Mouse (Mus musculus) thymus, postnatal 4 days (tissue): ENCODE data around the gene Trmt5.

Experiments
- DNase-seq: peaks from one replicate; pipeline ENCODE4 v3.0.0; 2021

Gene Trmt5

GRCm38 (mm10) chr12:73286287-73287092, at the start of gene Trmt5, which contains the start of gene Slc38a6:
Gene Trmt5 (minus strand): TSS chr12:73286710.
Gene Slc38a6 (plus strand): TSS chr12:73286779.
- peak; percentile 90 for DNase-seq

GRCm38 (mm10) chr12:73334051-73334551, 47.6 kb upstream of the Trmt5 start:
- peak; percentile 73 for DNase-seq

GRCm38 (mm10) chr12:73332701-73333100, 46.2 kb upstream of the Trmt5 start:
- DNase-seq: no peak

GRCm38 (mm10) chr12:73330236-73330635, 43.7 kb upstream of the Trmt5 start:
- no peak for DNase-seq

GRCm38 (mm10) chr12:73328448-73329167, 42.1 kb upstream of the Trmt5 start:
- DNase-seq: no peak

- no peak for DNase-seq
Measured at GRCm38 (mm10) chr12:73327381-73327780, 40.9 kb upstream of the Trmt5 start.

GRCm38 (mm10) chr12:73325617-73326016, 39.1 kb upstream of the Trmt5 start:
- DNase-seq: peak; percentile 57

GRCm38 (mm10) chr12:73325181-73325580, 38.7 kb upstream of the Trmt5 start:
- DNase-seq: no peak

- no peak for DNase-seq
Measured at GRCm38 (mm10) chr12:73324742-73325141, 38.2 kb upstream of the Trmt5 start.

GRCm38 (mm10) chr12:73324180-73324586, 37.7 kb upstream of the Trmt5 start:
- DNase-seq: no peak

- no peak for DNase-seq
Measured at GRCm38 (mm10) chr12:73317706-73318686, 31.5 kb upstream of the Trmt5 start.

GRCm38 (mm10) chr12:73308711-73309110, 22.2 kb upstream of the Trmt5 start:
- no peak for DNase-seq

GRCm38 (mm10) chr12:73307750-73308149, 21.2 kb upstream of the Trmt5 start:
- no peak for DNase-seq

- no peak for DNase-seq
Measured at GRCm38 (mm10) chr12:73304636-73305035, 18.1 kb upstream of the Trmt5 start.

- DNase-seq: no peak
Measured at GRCm38 (mm10) chr12:73300531-73300930, 14.0 kb upstream of the Trmt5 start.

GRCm38 (mm10) chr12:73298621-73299020, 12.1 kb upstream of the Trmt5 start:
- no peak for DNase-seq

- no peak for DNase-seq
Measured at GRCm38 (mm10) chr12:73295505-73296140, 9.1 kb upstream of the Trmt5 start.

GRCm38 (mm10) chr12:73294884-73295283, 8.4 kb upstream of the Trmt5 start:
- DNase-seq: no peak

GRCm38 (mm10) chr12:73288626-73289025, 2.1 kb upstream of the Trmt5 start:
- DNase-seq: no peak

- no peak for DNase-seq
Measured at GRCm38 (mm10) chr12:73287609-73288008, 1.1 kb upstream of the Trmt5 start.

GRCm38 (mm10) chr12:73274921-73275320, 11.6 kb downstream of the Trmt5 start:
- DNase-seq: no peak

- no peak for DNase-seq
Measured at GRCm38 (mm10) chr12:73269933-73270332, 16.6 kb downstream of the Trmt5 start.
